Mouse (Mus musculus) granulocyte monocyte progenitor cell, adult 5-6 weeks (primary cell): Measurements from ENCODE around the gene Stard7. TPM values are rescaled to one million over a fixed set of nuclear protein-coding genes. Genes with fewer than 3 reads are reported as not detected.
"Not testable (repeated sequence)": the region's sequence is repeated elsewhere in the genome, so short reads cannot be mapped to it uniquely, and the experiment has no call there.

Source experiments
- ATAC-seq: replicated peaks from 2 replicates; pipeline ENCODE4 v1.8.0; 2016; ENCODE audit warnings: mild to moderate bottlenecking, moderate TSS enrichment, inconsistent platforms; ENCODE audit not compliant: poor library complexity, severe bottlenecking
- total RNA-seq, 2 experiments: library from RNA; stranded (forward) in 1 of 2; stranded (reverse) in 1 of 2; fragments of 200-712, 200-1000 nt in 1 of 2; fragments of >200 nt in 1 of 2; fragmentation: Nextera tagmentation in 1 of 2; gene quantifications; 2 replicates each; pipeline ENCODE4 v1.2.3; 2014 to 2017

The Stard7 gene
- total RNA-seq (2014; fragmentation: Nextera tagmentation) (69.6 and 84.0 TPM in 2 replicates), total RNA-seq (2017) (131 and 143 TPM in 2 replicates)

- ATAC-seq, result peak; percentile 92
Measured at GRCm38 (mm10) chr2:127269491-127270299, at the start of gene Stard7. Gene Stard7, plus strand, starts transcription at chr2:127270218.

GRCm38 (mm10) chr2:127225261-127225660, 44.8 kb upstream of the Stard7 start:
- no peak for ATAC-seq

- ATAC-seq, result no peak
Measured at GRCm38 (mm10) chr2:127237897-127238610, 32.0 kb upstream of the Stard7 start.

DNA sequence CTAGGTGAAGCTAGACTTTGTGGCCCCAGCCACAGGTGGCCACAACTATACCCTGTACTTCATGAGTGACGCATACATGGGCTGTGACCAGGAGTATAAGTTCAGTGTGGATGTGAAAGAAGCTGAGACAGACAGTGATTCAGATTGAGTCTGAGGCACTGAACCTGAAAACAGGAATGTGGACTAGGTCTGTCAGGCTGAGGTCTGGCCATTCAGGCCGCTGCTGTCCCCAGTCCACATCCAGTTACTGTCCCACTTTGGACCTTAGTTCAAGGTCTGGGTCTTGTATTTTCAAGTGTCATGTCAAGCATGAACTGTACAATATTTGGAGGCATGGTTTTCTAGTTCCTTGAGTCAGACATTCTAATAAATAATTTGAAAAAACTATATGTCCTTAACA, 30.0 kb upstream of the Stard7 start:
- ATAC-seq, result no peak

- peak; percentile 94 for ATAC-seq
Measured at GRCm38 (mm10) chr2:127247592-127248333, 22.3 kb upstream of the Stard7 start, which contains the start of the genes Ciao1 and Tmem127. Gene Ciao1, minus strand, starts transcription at chr2:127247816. Gene Tmem127, plus strand, starts transcription at chr2:127247908.

- ATAC-seq, result peak; percentile 21
Measured at GRCm38 (mm10) chr2:127248334-127249004, 21.5 kb upstream of the Stard7 start.

- ATAC-seq, result no peak
Measured at GRCm38 (mm10) chr2:127250291-127251008, 19.6 kb upstream of the Stard7 start.

- no peak for ATAC-seq
Measured at GRCm38 (mm10) chr2:127251457-127251856, 18.6 kb upstream of the Stard7 start.

DNA sequence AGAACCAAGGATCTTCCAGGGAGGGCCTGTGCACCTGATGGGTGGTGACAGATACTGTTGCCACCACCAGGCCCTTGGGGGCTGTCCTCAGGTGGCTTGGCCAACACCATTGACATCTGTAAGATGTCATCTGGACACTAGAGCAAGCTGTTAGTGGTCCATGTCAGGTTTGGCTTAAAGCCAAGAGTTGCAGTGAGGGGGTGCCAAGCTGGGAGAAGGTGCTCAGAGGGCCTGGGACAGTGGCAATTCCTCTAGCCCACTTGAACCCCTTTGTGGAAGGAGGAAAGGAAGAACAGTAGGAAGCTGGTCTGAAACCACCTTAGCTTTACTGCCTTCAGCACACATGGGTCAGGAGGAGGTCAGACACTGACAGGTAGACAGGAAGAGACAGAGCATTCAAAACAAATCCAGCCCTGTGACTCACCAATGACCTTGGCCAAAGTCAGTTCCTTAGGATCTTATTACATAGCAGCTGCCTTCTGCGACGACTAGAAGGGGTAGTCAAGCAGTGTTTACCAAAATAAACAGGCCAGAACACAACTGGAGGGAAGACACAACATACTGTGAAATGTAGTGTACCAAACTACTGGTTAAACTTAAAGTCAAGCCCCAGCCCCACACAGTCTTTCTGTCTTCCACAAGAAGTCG, 18.0 kb upstream of the Stard7 start:
- ATAC-seq, result no peak

DNA sequence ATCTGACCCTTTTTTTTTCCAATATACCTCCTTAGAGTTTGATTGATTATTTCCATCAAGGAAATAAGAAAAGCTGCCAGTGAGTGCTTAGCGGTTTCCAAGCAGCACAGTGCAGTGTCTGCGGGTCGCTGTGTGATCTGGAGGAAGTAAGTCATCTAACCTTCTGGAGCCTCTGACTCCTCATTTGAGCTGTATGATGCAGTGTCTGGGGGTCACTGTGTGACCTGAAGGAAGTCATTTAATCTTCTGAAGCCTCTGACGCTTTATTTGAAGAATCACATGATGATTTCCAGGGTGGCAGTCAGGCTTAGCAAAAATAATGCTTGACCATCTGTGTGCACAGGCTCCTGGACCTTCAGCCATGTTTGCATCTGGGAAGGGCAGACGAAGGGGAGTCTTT, 17.2 kb upstream of the Stard7 start:
- ATAC-seq, result no peak

GRCm38 (mm10) chr2:127254604-127255134, 15.3 kb upstream of the Stard7 start:
- ATAC-seq, result no peak

DNA sequence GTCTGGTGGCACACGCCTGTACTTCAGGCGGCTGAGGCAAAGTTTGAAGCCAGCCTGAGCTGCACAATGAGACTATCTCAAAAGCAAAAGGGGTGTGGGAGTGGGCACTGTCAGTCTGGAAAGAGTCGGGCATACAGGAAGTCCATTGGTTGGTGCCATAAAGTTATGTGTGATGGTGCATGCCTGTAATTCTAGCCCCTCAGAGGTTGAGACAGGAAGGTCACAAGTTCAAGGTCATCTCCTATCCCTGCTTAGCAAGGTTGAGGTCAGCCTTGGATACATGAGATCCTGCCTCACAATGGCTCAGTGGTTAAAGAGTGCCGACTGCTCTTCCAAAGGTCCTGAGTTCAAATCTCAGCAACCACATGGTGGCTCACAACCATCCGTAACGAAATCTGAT, 14.7 kb upstream of the Stard7 start:
- ATAC-seq, result no peak

DNA sequence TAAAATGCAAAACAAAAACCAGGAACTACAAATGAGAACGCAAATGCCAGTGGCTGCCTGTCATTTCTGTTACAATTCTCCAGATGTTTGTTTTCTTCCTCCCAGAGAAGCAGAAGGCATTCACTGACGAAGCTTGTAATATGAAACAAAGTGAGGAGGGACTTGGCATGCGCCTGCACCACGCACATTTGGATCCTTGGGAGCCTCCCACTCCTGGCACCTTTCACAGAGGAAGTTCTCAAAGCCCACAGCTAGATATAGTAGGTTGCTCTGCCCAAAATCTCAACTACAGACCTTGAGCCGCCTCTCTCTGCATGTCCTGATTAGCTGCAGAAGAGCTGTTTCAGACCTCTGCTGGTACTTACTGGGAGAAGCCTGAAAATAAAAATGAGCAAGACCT, 10.7 kb upstream of the Stard7 start:
- no peak for ATAC-seq

DNA sequence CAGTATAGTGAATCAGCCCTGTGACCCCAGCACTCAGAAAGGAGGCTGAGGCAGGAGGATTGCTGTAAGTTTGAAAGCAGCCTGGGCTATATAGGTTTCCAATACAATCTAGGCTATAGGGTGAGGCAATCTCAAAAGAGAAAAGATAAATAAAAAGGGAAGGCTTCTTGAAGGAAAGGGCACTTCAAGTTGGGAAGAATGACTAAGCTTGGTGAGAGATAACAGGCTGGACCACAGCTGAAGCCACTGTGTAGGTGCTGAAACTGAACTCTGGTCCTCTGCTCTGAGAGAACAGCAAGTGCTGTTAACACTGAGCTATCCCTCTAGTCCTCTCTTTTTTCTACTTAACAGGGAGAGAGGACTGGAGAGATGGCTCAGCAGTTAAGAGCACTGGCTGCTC, 7.5 kb upstream of the Stard7 start:
- no peak for ATAC-seq

DNA sequence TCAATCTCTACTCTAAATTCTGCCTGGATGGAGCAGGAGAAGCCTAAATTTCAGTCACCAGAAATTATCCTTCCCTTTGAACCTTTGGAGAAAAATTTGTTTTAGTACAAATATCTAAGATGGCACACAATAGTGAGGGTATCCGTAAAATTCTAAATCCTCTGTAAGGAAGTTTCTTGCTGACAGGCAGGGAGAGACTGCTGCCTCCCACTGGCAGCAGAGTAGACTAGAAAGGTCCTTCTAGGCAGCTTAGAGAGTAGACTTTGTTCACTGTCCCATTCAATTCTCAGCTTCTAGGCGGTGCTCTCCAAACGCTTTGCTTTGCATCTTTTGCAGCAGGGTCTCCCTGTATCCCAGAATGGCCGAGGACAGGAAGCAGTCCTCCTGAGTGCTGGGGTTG, 2.2 kb upstream of the Stard7 start:
- ATAC-seq, result no peak

- peak; percentile 72 for ATAC-seq
Measured at GRCm38 (mm10) chr2:127270300-127271041, 453 bp downstream of the Stard7 start.

DNA sequence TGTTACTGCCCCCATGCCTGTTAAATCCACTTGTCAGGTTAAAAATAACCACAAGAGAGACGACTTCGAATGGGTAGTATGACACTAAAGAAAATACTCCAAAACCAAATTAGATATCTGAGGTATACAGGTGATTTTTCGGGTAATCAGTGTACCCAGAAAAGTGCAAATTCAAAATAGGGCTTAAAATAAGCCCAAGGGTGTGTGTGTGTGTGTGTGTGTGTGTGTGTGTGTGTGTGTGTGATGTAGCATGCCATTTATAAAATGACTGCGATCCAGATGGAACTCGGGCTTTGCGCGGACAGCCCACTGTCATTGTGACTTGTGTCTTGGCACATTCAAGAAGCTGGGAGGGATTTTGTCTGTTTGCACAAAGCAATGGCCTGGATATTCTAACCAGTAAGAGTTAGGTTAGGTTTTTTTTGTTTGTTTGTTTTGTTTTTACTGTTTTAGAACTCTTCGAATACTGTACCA, 1.1 kb downstream of the Stard7 start:
- ATAC-seq, result no peak

DNA sequence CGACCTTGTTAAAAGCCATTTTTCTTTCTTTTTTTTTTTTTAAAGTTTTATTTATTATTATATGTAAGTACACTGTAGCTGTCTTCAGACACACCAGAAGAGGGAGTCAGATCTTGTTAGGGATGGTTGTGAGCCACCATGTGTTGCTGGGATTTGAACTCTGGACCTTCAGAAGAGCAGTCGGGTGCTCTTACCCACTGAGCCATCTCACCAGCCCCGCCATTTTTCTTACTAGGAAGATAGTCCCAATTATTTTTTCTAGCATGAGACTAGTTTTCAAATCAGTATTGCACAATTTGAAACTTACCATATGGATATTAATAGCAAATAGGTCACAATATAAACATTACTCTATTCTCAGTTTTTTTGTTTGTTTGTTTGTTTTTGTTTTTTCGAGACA, 2.0 kb downstream of the Stard7 start:
- not testable (repeated sequence) for ATAC-seq
